25 mouse cellular contexts compared by ENCODE assay signal in the genomic region with DNA sequence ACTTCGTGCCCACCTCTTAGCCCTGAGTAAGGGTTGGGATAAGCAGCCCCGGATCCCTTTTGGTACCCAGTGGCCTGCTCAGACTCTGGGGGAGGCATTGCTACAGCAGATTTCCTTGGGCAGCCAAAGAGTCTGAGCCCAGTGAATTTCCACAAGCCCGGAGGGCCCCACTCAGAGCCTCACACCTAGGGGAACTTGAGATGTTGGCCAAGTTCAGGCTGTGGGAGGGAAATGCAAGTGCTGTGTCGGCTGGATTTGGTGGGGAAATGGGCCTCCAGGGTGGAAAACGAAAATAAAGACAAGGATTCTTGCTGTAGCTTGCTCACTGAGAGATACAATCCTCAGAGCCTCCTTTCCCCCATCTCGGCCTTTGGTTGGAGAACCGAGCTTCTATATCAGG. TPM values are rescaled to one million over a fixed set of nuclear protein-coding genes. Genes with fewer than 3 reads are reported as not detected.
DNase-seq lines count a peak whose midpoint lies in the region; ATAC-seq and TF ChIP-seq lines count a peak whose summit lies in the region.
"Had no signal": no experiment of that assay in that cellular context is flagged by ENCODE, and none has a peak within 500 bp of the region (broad histone marks: within the 10 kb centered on the region; RNA-seq: fewer than 3 reads in every experiment).

No protein-coding gene starts in this region.

- no peak overlapping the region for H3K4me2 ChIP-seq in embryonic facial prominence, embryonic 14.5 days (ENCODE audit: low read depth, low read length)
- no peak overlapping the region for H3K4me2 ChIP-seq in kidney, embryonic 16.5 days (replicated peaks; ENCODE audit: low read depth, low read length)
- H3K4me2 ChIP-seq in limb, embryonic 15.5 days: no peak overlapping the region
- no peak overlapping the region for H3K4me2 ChIP-seq in midbrain, embryonic 11.5 days
- H3K4me2 ChIP-seq: embryonic facial prominence, embryonic 15.5 days; forebrain, embryonic 15.5 days; heart, embryonic 12.5 days; liver, embryonic 13.5 days; lung, embryonic 14.5 days; neural tube, embryonic 12.5 days had no signal

- H3K36me3 ChIP-seq in embryonic facial prominence, embryonic 14.5 days (ENCODE audit: control insufficient read depth, insufficient read depth, low read length): no peaks in the 10 kb centered on the region
- H3K36me3 ChIP-seq in embryonic facial prominence, embryonic 10.5 days (replicated peaks): no peaks in the 10 kb centered on the region
- H3K36me3 ChIP-seq in kidney, adult 2 months (ENCODE audit: control insufficient read depth, insufficient read depth, low read length): no peaks in the 10 kb centered on the region
- no peaks in the 10 kb centered on the region for H3K36me3 ChIP-seq in kidney, embryonic 16.5 days (ENCODE audit: insufficient read depth, low read length)
- no peaks in the 10 kb centered on the region for H3K36me3 ChIP-seq in limb, embryonic 15.5 days
- no peaks in the 10 kb centered on the region for H3K36me3 ChIP-seq in midbrain, embryonic 11.5 days (ENCODE audit: control insufficient read depth, insufficient read depth, low read length)
- H3K36me3 ChIP-seq: embryonic facial prominence, embryonic 15.5 days; forebrain, embryonic 15.5 days; heart, embryonic 12.5 days; liver, embryonic 13.5 days; neural tube, embryonic 12.5 days had no signal

- 61% methylated on average over 7 of the region's 7 CpGs for WGBS in embryonic facial prominence, embryonic 14.5 days
- whole genome bisulfite sequencing in embryonic facial prominence, embryonic 10.5 days: 82% methylated on average over 7 of the region's 7 CpGs
- 60% methylated on average over 7 of the region's 7 CpGs for WGBS in kidney, adult 2 months
- WGBS in kidney, embryonic 16.5 days: 58% methylated on average over 7 of the region's 7 CpGs
- WGBS in limb, embryonic 15.5 days: 46% methylated on average over 7 of the region's 7 CpGs
- 84% methylated on average over 7 of the region's 7 CpGs for WGBS in midbrain, embryonic 11.5 days

- H3K4me3 ChIP-seq in embryonic facial prominence, embryonic 14.5 days (ENCODE audit: low read depth, low read length): no peak overlapping the region
- no peak overlapping the region for H3K4me3 ChIP-seq in embryonic facial prominence, embryonic 10.5 days
- H3K4me3 ChIP-seq in kidney, adult 2 months (ENCODE audit: insufficient read depth, low read depth, low read length): no peak overlapping the region
- no peak overlapping the region for H3K4me3 ChIP-seq in kidney, embryonic 16.5 days (ENCODE audit: low read length)
- H3K4me3 ChIP-seq in limb, embryonic 15.5 days: no peak overlapping the region
- H3K4me3 ChIP-seq in midbrain, embryonic 11.5 days (ENCODE audit: low read depth, low read length): no peak overlapping the region
- H3K4me3 ChIP-seq: embryonic facial prominence, embryonic 15.5 days; forebrain, embryonic 15.5 days; heart, embryonic 12.5 days; liver, embryonic 13.5 days; megakaryocyte, embryonic 14.5 days; neural tube, embryonic 12.5 days had no signal

- no peaks in the 10 kb centered on the region for H3K9me3 ChIP-seq in embryonic facial prominence, embryonic 14.5 days (ENCODE audit: control insufficient read depth, low read length)
- no peaks in the 10 kb centered on the region for H3K9me3 ChIP-seq in embryonic facial prominence, embryonic 10.5 days
- peaks cover 3% of the 10 kb centered on the region; the same call in 1 of the 2 replicates for H3K9me3 ChIP-seq in kidney, embryonic 16.5 days (ENCODE audit: low read length)
- H3K9me3 ChIP-seq in limb, embryonic 15.5 days: no peaks in the 10 kb centered on the region
- no peaks in the 10 kb centered on the region for H3K9me3 ChIP-seq in midbrain, embryonic 11.5 days (ENCODE audit: control insufficient read depth, low read length)
- H3K9me3 ChIP-seq: embryonic facial prominence, embryonic 15.5 days; forebrain, embryonic 15.5 days; heart, embryonic 12.5 days; liver, embryonic 13.5 days; neural tube, embryonic 12.5 days had no signal

- no peak for TF ChIP-seq POLR2A in kidney, adult 2 months (IDR thresholded peaks at IDR 0.05; ENCODE audit: low read depth, low read length)

- peak overlapping the region; percentile 28; the same call in 1 of the 2 replicates for H3K27ac ChIP-seq in embryonic facial prominence, embryonic 14.5 days (replicated peaks; ENCODE audit: low read depth, low read length)
- no peak overlapping the region for H3K27ac ChIP-seq in embryonic facial prominence, embryonic 10.5 days (replicated peaks)
- H3K27ac ChIP-seq in kidney, adult 2 months (ENCODE audit: insufficient read depth, low read depth, low read length): peak overlapping the region; percentile 83
- H3K27ac ChIP-seq in kidney, embryonic 16.5 days (ENCODE audit: low read length): no peak overlapping the region
- H3K27ac ChIP-seq in limb, embryonic 15.5 days: peak overlapping the region; percentile 69
- H3K27ac ChIP-seq in midbrain, embryonic 11.5 days (ENCODE audit: low read depth, low read length): no peak overlapping the region
- H3K27ac ChIP-seq: embryonic facial prominence, embryonic 15.5 days; forebrain, embryonic 15.5 days; hindbrain, postnatal 0 days; liver, embryonic 13.5 days; neural tube, embryonic 12.5 days had no signal

- no peak for ATAC-seq in embryonic facial prominence, embryonic 14.5 days (ENCODE audit: low read depth)
- no peak for ATAC-seq in kidney, embryonic 16.5 days (ENCODE audit: low FRiP score, low TSS enrichment)
- ATAC-seq in limb, embryonic 15.5 days (ENCODE audit: insufficient number of reproducible peaks, low FRiP score, low TSS enrichment, low read depth): peak; percentile 46; the same call in 1 of the 2 replicates
- ATAC-seq in midbrain, embryonic 11.5 days (ENCODE audit: low FRiP score): no peak
- ATAC-seq: forebrain, embryonic 15.5 days; hindbrain, postnatal 0 days; intestine, embryonic 16.5 days had no signal

- H3K27me3 ChIP-seq in embryonic facial prominence, embryonic 14.5 days (replicated peaks; ENCODE audit: control insufficient read depth, insufficient read depth, low read length): no peaks in the 10 kb centered on the region
- no peaks in the 10 kb centered on the region for H3K27me3 ChIP-seq in embryonic facial prominence, embryonic 10.5 days (replicated peaks; ENCODE audit: low read depth, poor library complexity, severe bottlenecking)
- H3K27me3 ChIP-seq in kidney, adult 2 months (replicated peaks; ENCODE audit: control insufficient read depth, insufficient read depth, low read length): no peaks in the 10 kb centered on the region
- H3K27me3 ChIP-seq in kidney, embryonic 16.5 days (ENCODE audit: insufficient read depth, low read length): no peaks in the 10 kb centered on the region
- no peaks in the 10 kb centered on the region for H3K27me3 ChIP-seq in limb, embryonic 15.5 days
- no peaks in the 10 kb centered on the region for H3K27me3 ChIP-seq in midbrain, embryonic 11.5 days (ENCODE audit: control insufficient read depth, insufficient read depth, low read length)
- H3K27me3 ChIP-seq: embryonic facial prominence, embryonic 15.5 days; forebrain, embryonic 15.5 days; liver, embryonic 13.5 days; megakaryocyte, embryonic 14.5 days; neural tube, embryonic 12.5 days had no signal

- peaks cover 14% of the 10 kb centered on the region for H3K4me1 ChIP-seq in embryonic facial prominence, embryonic 14.5 days (ENCODE audit: control insufficient read depth, insufficient read depth, low read length)
- H3K4me1 ChIP-seq in embryonic facial prominence, embryonic 10.5 days: peaks cover 12% of the 10 kb centered on the region
- H3K4me1 ChIP-seq in kidney, adult 2 months (ENCODE audit: control insufficient read depth, insufficient read depth, low read length): peaks cover 4% of the 10 kb centered on the region; the same call in 1 of the 2 replicates
- no peaks in the 10 kb centered on the region for H3K4me1 ChIP-seq in kidney, embryonic 16.5 days (ENCODE audit: insufficient read depth, low read length)
- H3K4me1 ChIP-seq in limb, embryonic 15.5 days: peaks cover 23% of the 10 kb centered on the region
- no peaks in the 10 kb centered on the region for H3K4me1 ChIP-seq in midbrain, embryonic 11.5 days (ENCODE audit: control insufficient read depth, insufficient read depth, low read length)
- H3K4me1 ChIP-seq: forebrain, embryonic 15.5 days; liver, embryonic 13.5 days; megakaryocyte, embryonic 14.5 days; neural tube, embryonic 12.5 days had no signal

- no peak for TF ChIP-seq CTCF in kidney, adult 2 months (conservative IDR thresholded peaks at IDR 0.05; ENCODE audit: insufficient read depth, insufficient read length, low read depth, low read length)

- intact Hi-C loops in left cerebral cortex, postnatal 36 days (cut with DNase I): no loop called here
- intact Hi-C loops in left cerebral cortex, postnatal 10 days (cut with DNase I): no loop called here

- H3K9ac ChIP-seq in embryonic facial prominence, embryonic 14.5 days (ENCODE audit: low read depth, low read length): no peak overlapping the region
- no peak overlapping the region for H3K9ac ChIP-seq in kidney, embryonic 16.5 days (replicated peaks; ENCODE audit: low read length)
- H3K9ac ChIP-seq in limb, embryonic 15.5 days: no peak overlapping the region
- no peak overlapping the region for H3K9ac ChIP-seq in midbrain, embryonic 11.5 days (ENCODE audit: low read length)
- H3K9ac ChIP-seq: embryonic facial prominence, embryonic 15.5 days; forebrain, embryonic 15.5 days; heart, embryonic 12.5 days; liver, embryonic 13.5 days; lung, embryonic 14.5 days; neural tube, embryonic 12.5 days had no signal

- DNase-seq in embryonic facial prominence, embryonic 14.5 days (ENCODE audit: low spot score): peak; percentile 30
- no peak for DNase-seq in embryonic facial prominence, embryonic 10.5 days (ENCODE audit: low spot score)
- peak; percentile 34 for DNase-seq in kidney, adult 2 months
- peak; percentile 39 to 49 for DNase-seq in left cerebral cortex, postnatal 36 days (ENCODE audit: low spot score in 2 of 2)
- no peak for DNase-seq in left cerebral cortex, postnatal 10 days (ENCODE audit: extremely low spot score in 1 of 2, low spot score in 2 of 2)
- DNase-seq in midbrain, embryonic 11.5 days (ENCODE audit: low spot score, missing footprints): no peak
- DNase-seq: adrenal gland, postnatal 10 days; cerebellum, adult 8-10 months; cerebellum, postnatal 36 days; embryo, embryonic 11 days; heart, postnatal 10 days; liver, embryonic 13.5 days; lung, embryonic 14.5 days; lung, postnatal 36 days; midbrain, embryonic 14.5 days; thymus, postnatal 14 days had no signal

RNA-seq across cellular contexts. Expression of a gene that starts 28.0 kb away (rescaled TPM):
- polyA plus RNA-seq in embryonic facial prominence, embryonic 14.5 days (2014; fragmentation: Nextera tagmentation; extraction: Ambion mirVana): 3.3 and 3.7 TPM in 2 replicates
- 0.80 and 0.81 TPM in 2 replicates for polyA plus RNA-seq in embryonic facial prominence, embryonic 10.5 days (2016; fragmentation: Nextera tagmentation; extraction: Ambion mirVana)
- polyA plus RNA-seq in kidney, adult 2 months (2012; rRNA removed): 31.5 and 32.2 TPM in 2 replicates
- 5.7 and 6.1 TPM in 2 replicates for polyA plus RNA-seq in kidney, embryonic 16.5 days (2015; fragmentation: Nextera tagmentation; extraction: Ambion mirVana)
- 1 to 10 TPM; 4.4 to 4.9 TPM for total RNA-seq in left cerebral cortex, postnatal 36 days (2021)
- 1 to 10 TPM; 2.8 to 3.1 TPM for total RNA-seq in left cerebral cortex, postnatal 10 days (2021)
- polyA plus RNA-seq in limb, embryonic 15.5 days (2015; fragmentation: Nextera tagmentation; extraction: Ambion mirVana): 2.7 and 3.1 TPM in 2 replicates
- 2.1 and 2.2 TPM in 2 replicates for polyA plus RNA-seq in midbrain, embryonic 11.5 days (2014; fragmentation: Nextera tagmentation; extraction: Ambion mirVana)

Comparison
In these comparisons a context has a peak if more than half of its experiments do, and no peak if none do; other contexts are left out.
1. DNase-seq: peak in embryonic facial prominence, embryonic 14.5 days (single experiment), kidney, adult 2 months (single experiment) and left cerebral cortex, postnatal 36 days (2 of 2); none in embryonic facial prominence, embryonic 10.5 days (single experiment), left cerebral cortex, postnatal 10 days (0 of 2) and midbrain, embryonic 11.5 days (single experiment).
2. H3K27ac ChIP-seq: peak in embryonic facial prominence, embryonic 14.5 days (single experiment), kidney, adult 2 months (single experiment) and limb, embryonic 15.5 days (single experiment); none in embryonic facial prominence, embryonic 10.5 days (single experiment), kidney, embryonic 16.5 days (single experiment) and midbrain, embryonic 11.5 days (single experiment).